Mouse (Mus musculus): Measurements from ENCODE around the gene Edaradd. TPM values are rescaled to one million over a fixed set of nuclear protein-coding genes. Genes with fewer than 3 reads are reported as not detected.

The Edaradd gene
- polyA plus RNA-seq, 1 experiment from 2014 or later: 1.5 TPM

- 63% methylated on average over 5 of the region's 5 CpGs for WGBS
- Histone ChIP-seq H3K9ac (no peak overlapping the region), H3K27me3 (replicated peaks) (no peaks in the 10 kb centered on the region), H3K4me3 (replicated peaks) (no peak overlapping the region), H3K27ac (no peak overlapping the region), H3K4me2 (replicated peaks) (no peak overlapping the region), H3K9me3 (no peaks in the 10 kb centered on the region), H3K4me1 (replicated peaks) (peaks cover 10% of the 10 kb centered on the region), H3K36me3 (no peaks in the 10 kb centered on the region)
- no peak for ATAC-seq
These were observed 23.0 kb upstream of the Edaradd start for GRCm38 (mm10) chr13:12543246-12543645.

- peak overlapping the region; percentile 54 for H3K4me2 ChIP-seq (replicated peaks)
- H3K4me1 ChIP-seq (replicated peaks): peaks cover 10% of the 10 kb centered on the region
- H3K36me3 ChIP-seq: no peaks in the 10 kb centered on the region
- no peak overlapping the region for H3K27ac ChIP-seq
- peak; percentile 79 for ATAC-seq
- H3K4me3 ChIP-seq (replicated peaks): no peak overlapping the region
- no peak overlapping the region for H3K9ac ChIP-seq
- H3K9me3 ChIP-seq: no peaks in the 10 kb centered on the region
- 5% methylated on average over 23 of the region's 23 CpGs for WGBS
- no peaks in the 10 kb centered on the region for H3K27me3 ChIP-seq (replicated peaks)
These were observed 22.1 kb upstream of the Edaradd start for GRCm38 (mm10) chr13:12542006-12542981.

DNA sequence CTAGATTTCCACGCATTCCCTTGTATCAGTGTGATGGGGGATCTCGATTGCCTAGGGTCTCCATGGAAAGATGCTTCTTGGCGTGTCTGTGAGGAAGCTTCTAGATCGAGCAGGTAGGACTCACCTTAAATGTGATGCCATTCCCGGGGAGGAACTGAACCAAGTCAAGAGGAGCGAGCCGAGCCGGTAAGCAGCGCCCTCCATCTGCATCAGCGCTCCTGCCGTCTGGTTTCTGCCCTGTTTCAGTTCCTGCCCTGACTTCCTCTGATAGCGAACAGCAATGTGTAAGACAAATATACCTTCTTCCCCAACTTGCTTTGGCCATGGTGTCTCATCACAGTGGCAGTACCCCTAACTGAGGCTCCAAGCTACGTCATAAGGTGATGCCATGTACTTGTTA is 19.9 kb upstream of the Edaradd start:
- Histone ChIP-seq H3K27ac (no peak overlapping the region), H3K4me3 (replicated peaks) (no peak overlapping the region), H3K36me3 (no peaks in the 10 kb centered on the region), H3K4me1 (replicated peaks) (peaks cover 10% of the 10 kb centered on the region), H3K9me3 (no peaks in the 10 kb centered on the region), H3K27me3 (replicated peaks) (no peaks in the 10 kb centered on the region), H3K9ac (no peak overlapping the region), H3K4me2 (replicated peaks) (no peak overlapping the region)
- no peak for ATAC-seq
- 70% methylated on average over 13 of the region's 13 CpGs for WGBS

- Histone ChIP-seq H3K36me3 (no peaks in the 10 kb centered on the region), H3K4me1 (replicated peaks) (peaks cover 8% of the 10 kb centered on the region), H3K4me2 (replicated peaks) (no peak overlapping the region), H3K27ac (no peak overlapping the region), H3K9me3 (no peaks in the 10 kb centered on the region), H3K4me3 (replicated peaks) (no peak overlapping the region), H3K27me3 (replicated peaks) (no peaks in the 10 kb centered on the region), H3K9ac (no peak overlapping the region)
- ATAC-seq: no peak
- WGBS: 36% methylated on average over 11 of the region's 11 CpGs
These were observed 19.5 kb upstream of the Edaradd start for GRCm38 (mm10) chr13:12539716-12540115.

- Histone ChIP-seq H3K36me3 (no peaks in the 10 kb centered on the region), H3K9ac (no peak overlapping the region), H3K4me3 (replicated peaks) (no peak overlapping the region), H3K27me3 (replicated peaks) (no peaks in the 10 kb centered on the region), H3K4me1 (replicated peaks) (peaks cover 8% of the 10 kb centered on the region), H3K9me3 (no peaks in the 10 kb centered on the region), H3K4me2 (replicated peaks) (no peak overlapping the region), H3K27ac (no peak overlapping the region)
- 75% methylated on average over 6 of the region's 6 CpGs for WGBS
- ATAC-seq: no peak
These were observed 17.7 kb upstream of the Edaradd start for GRCm38 (mm10) chr13:12537971-12538370.

DNA sequence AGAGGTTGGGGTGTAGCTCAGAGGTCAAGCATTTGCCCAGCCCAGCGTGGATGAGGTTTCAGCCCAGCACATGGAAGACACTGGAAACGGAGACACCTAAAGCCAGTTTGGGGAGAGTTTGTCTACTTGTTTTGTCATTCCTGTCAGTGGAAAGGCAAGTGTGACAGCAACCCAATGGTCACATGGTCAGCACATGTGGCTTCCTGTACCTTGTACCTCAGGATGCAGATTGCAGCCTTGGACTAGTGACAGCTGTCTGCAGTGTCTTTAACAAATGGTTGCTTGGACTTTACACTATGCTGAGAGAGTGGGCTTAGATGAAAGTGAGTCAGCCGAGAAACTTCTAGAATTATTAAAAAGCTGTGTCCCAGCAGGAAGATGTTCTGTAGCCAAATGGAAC is 14.4 kb upstream of the Edaradd start:
- Histone ChIP-seq H3K36me3 (no peaks in the 10 kb centered on the region), H3K4me3 (replicated peaks) (no peak overlapping the region), H3K4me2 (replicated peaks) (no peak overlapping the region), H3K27me3 (replicated peaks) (no peaks in the 10 kb centered on the region), H3K9me3 (no peaks in the 10 kb centered on the region), H3K4me1 (replicated peaks) (no peaks in the 10 kb centered on the region), H3K27ac (no peak overlapping the region), H3K9ac (no peak overlapping the region)
- WGBS: 71% methylated on average over 3 of the region's 3 CpGs
- ATAC-seq: no peak

GRCm38 (mm10) chr13:12525678-12526077 is 5.4 kb upstream of the Edaradd start:
- Histone ChIP-seq H3K4me3 (replicated peaks) (no peak overlapping the region), H3K36me3 (no peaks in the 10 kb centered on the region), H3K9me3 (no peaks in the 10 kb centered on the region), H3K4me2 (replicated peaks) (no peak overlapping the region), H3K27ac (no peak overlapping the region), H3K4me1 (replicated peaks) (no peaks in the 10 kb centered on the region), H3K27me3 (replicated peaks) (no peaks in the 10 kb centered on the region), H3K9ac (no peak overlapping the region)
- no peak for ATAC-seq
- 88% methylated on average over 4 of the region's 4 CpGs for whole genome bisulfite sequencing

DNA sequence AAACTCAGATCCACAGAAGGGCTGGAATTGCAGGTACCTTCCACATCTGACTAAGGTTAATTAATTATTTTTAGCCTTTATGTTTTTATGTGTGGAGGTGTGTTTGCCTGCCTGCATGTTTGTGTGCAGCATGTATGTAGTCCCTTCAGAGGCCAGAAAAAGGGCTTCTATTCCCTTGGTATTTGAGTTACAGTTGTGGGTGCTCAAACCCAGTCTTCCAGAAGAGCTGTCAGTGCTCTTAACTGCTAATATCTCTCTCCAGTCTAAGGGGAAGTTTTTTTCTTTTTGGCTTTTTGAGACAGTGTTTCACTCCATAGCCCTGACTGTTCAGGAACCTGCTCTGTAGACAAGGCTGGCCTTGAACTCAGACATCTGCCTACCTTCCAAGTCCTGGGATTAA is 2.1 kb upstream of the Edaradd start:
- Histone ChIP-seq H3K9ac (no peak overlapping the region), H3K4me2 (replicated peaks) (no peak overlapping the region), H3K27ac (no peak overlapping the region), H3K4me3 (replicated peaks) (no peak overlapping the region), H3K27me3 (replicated peaks) (no peaks in the 10 kb centered on the region), H3K36me3 (no peaks in the 10 kb centered on the region), H3K4me1 (replicated peaks) (no peaks in the 10 kb centered on the region), H3K9me3 (no peaks in the 10 kb centered on the region)
- ATAC-seq: no peak

DNA sequence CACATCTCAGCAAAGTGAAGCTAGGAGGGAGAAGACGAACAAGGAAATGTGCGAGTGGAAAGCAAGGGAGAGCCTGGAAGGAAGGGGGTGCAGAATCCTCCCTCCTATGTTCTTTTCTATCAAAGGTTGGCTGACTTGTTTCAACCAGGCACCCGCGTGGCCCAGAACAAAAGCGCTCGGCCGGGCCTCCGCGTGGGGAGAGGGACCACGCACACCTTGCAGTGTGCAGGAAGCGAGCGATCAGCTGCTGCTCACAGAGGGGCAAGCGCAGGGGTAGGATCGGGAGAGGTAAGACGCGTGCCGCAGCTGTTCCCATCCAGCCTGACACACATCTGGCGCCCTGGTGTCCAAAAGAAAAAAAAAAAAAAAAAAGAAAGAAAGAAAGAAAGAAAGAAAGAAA is 867 bp downstream of the Edaradd start:
- Histone ChIP-seq H3K36me3 (no peaks in the 10 kb centered on the region), H3K27me3 (replicated peaks) (no peaks in the 10 kb centered on the region), H3K4me1 (replicated peaks) (no peaks in the 10 kb centered on the region), H3K4me3 (replicated peaks) (peak overlapping the region; percentile 46), H3K9me3 (no peaks in the 10 kb centered on the region), H3K4me2 (replicated peaks) (peak overlapping the region; percentile 85), H3K9ac (0 out of 2 replicates have a peak overlapping the region, but pooled peaks have one; percentile 11), H3K27ac (no peak overlapping the region)
- ATAC-seq: peak; percentile 60
- 4% methylated on average over 18 of the region's 18 CpGs for WGBS

GRCm38 (mm10) chr13:12511189-12511965 is 8.9 kb downstream of the Edaradd start:
- Histone ChIP-seq H3K27ac (no peak overlapping the region), H3K9ac (no peak overlapping the region), H3K27me3 (replicated peaks) (no peaks in the 10 kb centered on the region), H3K36me3 (no peaks in the 10 kb centered on the region), H3K4me3 (replicated peaks) (no peak overlapping the region), H3K9me3 (no peaks in the 10 kb centered on the region), H3K4me2 (replicated peaks) (no peak overlapping the region), H3K4me1 (replicated peaks) (no peaks in the 10 kb centered on the region)
- WGBS: 61% methylated on average over 9 of the region's 9 CpGs
- peak; percentile 58; the same call in 1 of the 2 replicates for ATAC-seq

- no peaks in the 10 kb centered on the region for H3K36me3 ChIP-seq
- no peak overlapping the region for H3K4me2 ChIP-seq (replicated peaks)
- no peak overlapping the region for H3K27ac ChIP-seq
- no peak overlapping the region for H3K4me3 ChIP-seq (replicated peaks)
- H3K9ac ChIP-seq: no peak overlapping the region
- H3K27me3 ChIP-seq (replicated peaks): no peaks in the 10 kb centered on the region
- no peaks in the 10 kb centered on the region for H3K9me3 ChIP-seq
- 76% methylated on average over 6 of the region's 6 CpGs for WGBS
- H3K4me1 ChIP-seq (replicated peaks): no peaks in the 10 kb centered on the region
- no peak; the same call in 1 of the 2 replicates for ATAC-seq
These were observed 10.2 kb downstream of the Edaradd start for GRCm38 (mm10) chr13:12510032-12510431.

- H3K36me3 ChIP-seq: no peaks in the 10 kb centered on the region
- ATAC-seq: no peak
- H3K27ac ChIP-seq: no peak overlapping the region
- H3K4me1 ChIP-seq (replicated peaks): 0 out of 2 replicates have a peak, but pooled peaks cover 2% of the 10 kb centered on the region
- no peak overlapping the region for H3K4me2 ChIP-seq (replicated peaks)
- no peak overlapping the region for H3K4me3 ChIP-seq (replicated peaks)
- no peak overlapping the region for H3K9ac ChIP-seq
- WGBS: 88% methylated on average over 6 of the region's 6 CpGs
- H3K27me3 ChIP-seq (replicated peaks): no peaks in the 10 kb centered on the region
- H3K9me3 ChIP-seq: no peaks in the 10 kb centered on the region
These were observed 12.8 kb downstream of the Edaradd start for GRCm38 (mm10) chr13:12507426-12507825.

Measured in intestine, embryonic 15.5 days (tissue).